ENCODE assay signal across 23 mouse cellular contexts in the genomic region with DNA sequence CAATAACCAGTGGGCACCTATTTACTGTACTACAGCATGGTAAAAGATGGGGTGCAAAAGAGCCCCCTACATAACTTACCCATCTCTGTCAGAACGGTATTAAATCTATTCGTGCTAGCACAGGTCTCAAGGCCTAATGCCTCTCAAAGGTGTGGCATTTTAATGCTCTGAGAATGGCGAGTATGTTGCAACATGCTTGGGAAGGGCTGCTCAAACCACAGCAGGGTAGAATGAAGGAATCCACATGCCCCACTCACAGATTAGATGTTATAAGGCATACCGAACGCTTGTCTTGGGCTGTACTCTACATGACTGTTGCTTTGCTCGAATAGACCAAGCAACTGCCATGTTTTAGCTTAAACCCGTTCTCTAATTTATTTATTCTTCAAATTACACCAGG. TPM values are rescaled to one million over a fixed set of nuclear protein-coding genes. Genes with fewer than 3 reads are reported as not detected.
DNase-seq lines count a peak whose midpoint lies in the region; ATAC-seq and TF ChIP-seq lines count a peak whose summit lies in the region.
"Had no signal": no experiment of that assay in that cellular context is flagged by ENCODE, and none has a peak within 500 bp of the region (broad histone marks: within the 10 kb centered on the region; RNA-seq: fewer than 3 reads in every experiment).

No protein-coding gene starts in this region.

- H3K4me2 ChIP-seq in lung, postnatal 0 days (replicated peaks; ENCODE audit: low read depth, low read length) = no peak overlapping the region
- H3K4me2 ChIP-seq in kidney, embryonic 16.5 days (replicated peaks; ENCODE audit: low read depth, low read length) = no peak overlapping the region
- H3K4me2 ChIP-seq in forebrain, embryonic 12.5 days = no peak overlapping the region
- H3K4me2 ChIP-seq: embryonic facial prominence, embryonic 12.5 days; embryonic facial prominence, embryonic 15.5 days; forebrain, embryonic 13.5 days; forebrain, embryonic 15.5 days had no signal

- no peaks in the 10 kb centered on the region for H3K27me3 ChIP-seq in lung, postnatal 0 days (replicated peaks; ENCODE audit: insufficient read depth, low read length)
- H3K27me3 ChIP-seq in C2C12 (ENCODE audit: control insufficient read depth, insufficient read depth, insufficient read length) = peaks cover 3% of the 10 kb centered on the region
- H3K27me3 ChIP-seq in kidney, embryonic 16.5 days (ENCODE audit: insufficient read depth, low read length) = no peaks in the 10 kb centered on the region
- no peaks in the 10 kb centered on the region for H3K27me3 ChIP-seq in forebrain, embryonic 12.5 days
- H3K27me3 ChIP-seq: embryonic facial prominence, embryonic 12.5 days; embryonic facial prominence, embryonic 15.5 days; forebrain, embryonic 13.5 days; forebrain, embryonic 15.5 days had no signal

- H3ac ChIP-seq in C2C12 (ENCODE audit: control insufficient read depth, insufficient read length, low read depth) = no peak overlapping the region

- H3K9me3 ChIP-seq in lung, postnatal 0 days (ENCODE audit: low read length) = no peaks in the 10 kb centered on the region
- H3K9me3 ChIP-seq in kidney, embryonic 16.5 days (ENCODE audit: low read length) = no peaks in the 10 kb centered on the region
- H3K9me3 ChIP-seq in forebrain, embryonic 12.5 days = no peaks in the 10 kb centered on the region
- H3K9me3 ChIP-seq: embryonic facial prominence, embryonic 12.5 days; embryonic facial prominence, embryonic 15.5 days; forebrain, embryonic 10.5 days; forebrain, embryonic 13.5 days; forebrain, embryonic 15.5 days had no signal

- ATAC-seq in lung, postnatal 0 days = peak; percentile 35
- ATAC-seq in kidney, embryonic 16.5 days (ENCODE audit: low FRiP score, low TSS enrichment) = no peak
- no peak for ATAC-seq in forebrain, embryonic 12.5 days (ENCODE audit: low FRiP score)
- ATAC-seq: forebrain, embryonic 13.5 days; forebrain, embryonic 15.5 days; forebrain, postnatal 0 days had no signal

- H3K36me3 ChIP-seq in lung, postnatal 0 days (ENCODE audit: insufficient read depth, low read length) = no peaks in the 10 kb centered on the region
- H3K36me3 ChIP-seq in C2C12 (ENCODE audit: control insufficient read depth, insufficient read depth) = no peaks in the 10 kb centered on the region
- no peaks in the 10 kb centered on the region for H3K36me3 ChIP-seq in kidney, embryonic 16.5 days (ENCODE audit: insufficient read depth, low read length)
- no peaks in the 10 kb centered on the region for H3K36me3 ChIP-seq in forebrain, embryonic 12.5 days (replicated peaks)
- H3K36me3 ChIP-seq: embryonic facial prominence, embryonic 12.5 days; embryonic facial prominence, embryonic 15.5 days; forebrain, embryonic 10.5 days; forebrain, embryonic 15.5 days had no signal

- 67% methylated on average over 7 of the region's 7 CpGs for WGBS in lung, postnatal 0 days
- WGBS in kidney, embryonic 16.5 days = 90% methylated on average over 7 of the region's 7 CpGs
- 95% methylated on average over 7 of the region's 7 CpGs for WGBS in forebrain, embryonic 12.5 days

- H3K9ac ChIP-seq in lung, postnatal 0 days (replicated peaks; ENCODE audit: low read depth) = no peak overlapping the region
- H3K9ac ChIP-seq in kidney, embryonic 16.5 days (replicated peaks; ENCODE audit: low read length) = no peak overlapping the region
- H3K9ac ChIP-seq in forebrain, embryonic 12.5 days = no peak overlapping the region
- H3K9ac ChIP-seq: embryonic facial prominence, embryonic 12.5 days; embryonic facial prominence, embryonic 15.5 days; forebrain, embryonic 13.5 days; forebrain, embryonic 15.5 days; forebrain, postnatal 0 days had no signal

- TF ChIP-seq EP300 in lung, postnatal 0 days (IDR thresholded peaks at IDR 0.05) = no peak

- no peaks in the 10 kb centered on the region for H3K4me1 ChIP-seq in lung, postnatal 0 days (ENCODE audit: insufficient read depth, low read depth, low read length)
- H3K4me1 ChIP-seq in kidney, embryonic 16.5 days (ENCODE audit: insufficient read depth, low read length) = peaks cover 11% of the 10 kb centered on the region
- H3K4me1 ChIP-seq in forebrain, embryonic 12.5 days = peaks cover 13% of the 10 kb centered on the region
- H3K4me1 ChIP-seq: embryonic facial prominence, embryonic 15.5 days had no signal

- H3K27ac ChIP-seq in lung, postnatal 0 days (ENCODE audit: low read length) = no peak overlapping the region
- H3K27ac ChIP-seq in kidney, embryonic 16.5 days (ENCODE audit: low read length) = no peak overlapping the region
- H3K27ac ChIP-seq in forebrain, embryonic 12.5 days = no peak overlapping the region
- H3K27ac ChIP-seq: embryonic facial prominence, embryonic 12.5 days; embryonic facial prominence, embryonic 15.5 days; forebrain, embryonic 10.5 days; forebrain, embryonic 15.5 days had no signal

- H3K4me3 ChIP-seq in lung, postnatal 0 days (ENCODE audit: low read depth, low read length) = no peak overlapping the region
- no peak overlapping the region for H3K4me3 ChIP-seq in C2C12 (ENCODE audit: insufficient read depth, poor library complexity, severe bottlenecking)
- no peak overlapping the region for H3K4me3 ChIP-seq in kidney, embryonic 16.5 days (ENCODE audit: low read length)
- no peak overlapping the region for H3K4me3 ChIP-seq in forebrain, embryonic 12.5 days (replicated peaks)
- H3K4me3 ChIP-seq: embryonic facial prominence, embryonic 12.5 days; embryonic facial prominence, embryonic 15.5 days; erythroblast, embryonic 14.5 days; forebrain, embryonic 10.5 days; forebrain, embryonic 13.5 days; forebrain, embryonic 15.5 days had no signal

- DNase-seq in lung, postnatal 0 days (ENCODE audit: low spot score) = peak; percentile 60
- no peak for DNase-seq in lung, postnatal 25 days (ENCODE audit: low spot score)
- DNase-seq: adrenal gland, adult 2 months; adrenal gland, postnatal 10 days; adrenal gland, postnatal 25 days; B cell, adult 2 months; cerebellum, adult 11 months; cerebellum, adult 18-20 months; cerebellum, adult 8-10 months; cerebellum, adult 9-11 months; cerebellum, postnatal 14 days; cerebellum, postnatal 36 days; embryo, embryonic 11 days; forebrain, postnatal 0 days had no signal

- no peak for TF ChIP-seq CTCF in lung, postnatal 0 days (IDR thresholded peaks at IDR 0.05)
- no peak for TF ChIP-seq CTCF in C2C12 (IDR thresholded peaks at IDR 0.05; ENCODE audit: control insufficient read depth, insufficient read depth, insufficient read length)

- no peaks in the 10 kb centered on the region for H3K79me3 ChIP-seq in C2C12 (ENCODE audit: low read depth)

- no peaks in the 10 kb centered on the region for H3K79me2 ChIP-seq in C2C12 (ENCODE audit: control insufficient read depth, insufficient read depth)

TF ChIP-seq in C2C12, 6 proteins besides CTCF, POLR2A, EP300 and RAD21:
- TF ChIP-seq CEBPB (IDR thresholded peaks at IDR 0.05; ENCODE audit: low read depth) (peak; percentile 5), USF1 (IDR thresholded peaks at IDR 0.05; ENCODE audit: low read depth) (no peak)

RNA-seq across cellular contexts. Expression of a gene that starts 25.5 kb away (rescaled TPM):
- 1.7 and 2.0 TPM in 2 replicates for polyA plus RNA-seq in lung, postnatal 0 days (2015; fragmentation: Nextera tagmentation; extraction: Ambion mirVana)
- not detected for polyA plus RNA-seq in C2C12 (2012; fragmentation: generic; extraction: Trizol)
- polyA plus RNA-seq in kidney, embryonic 16.5 days (2015; fragmentation: Nextera tagmentation; extraction: Ambion mirVana) = 18.9 and 20.0 TPM in 2 replicates
- polyA plus RNA-seq in forebrain, embryonic 12.5 days (2016; fragmentation: Nextera tagmentation; extraction: Ambion mirVana) = 9.7 and 10.9 TPM in 2 replicates
- polyA plus RNA-seq: erythroblast, embryonic 14.5 days had no signal

RNA-seq across cellular contexts. Expression of a gene that starts 27.7 kb away (rescaled TPM):
- 85.6 and 88.2 TPM in 2 replicates for polyA plus RNA-seq in lung, postnatal 0 days (2015; fragmentation: Nextera tagmentation; extraction: Ambion mirVana)
- 45.2 TPM for polyA plus RNA-seq in C2C12 (2012; fragmentation: generic; extraction: Trizol)
- polyA plus RNA-seq in kidney, embryonic 16.5 days (2015; fragmentation: Nextera tagmentation; extraction: Ambion mirVana) = 98.2 and 98.5 TPM in 2 replicates
- 58.2 and 59.1 TPM in 2 replicates for polyA plus RNA-seq in forebrain, embryonic 12.5 days (2016; fragmentation: Nextera tagmentation; extraction: Ambion mirVana)
